Mouse (Mus musculus): ENCODE data around the gene Pdcd2l. TPM values are rescaled to one million over a fixed set of nuclear protein-coding genes. Genes with fewer than 3 reads are reported as not detected.

Pdcd2l gene
- polyA plus RNA-seq, 1 experiment, result 25.1 TPM

GRCm38 (mm10) chr7:34232785-34233725 is 36.6 kb upstream of the Pdcd2l start:
- Histone ChIP-seq H3K4me3 (ENCODE audit: insufficient read depth, low read depth, low read length) (peak overlapping the region; percentile 63), H3K27ac (ENCODE audit: insufficient read depth, low read depth, low read length) (peak overlapping the region; percentile 99), H3K27me3 (replicated peaks; ENCODE audit: control insufficient read depth, insufficient read depth, low read length) (no peaks in the 10 kb centered on the region), H3K4me1 (ENCODE audit: control insufficient read depth, insufficient read depth, low read length) (peaks cover 5% of the 10 kb centered on the region; the same call in 1 of the 2 replicates), H3K36me3 (ENCODE audit: control insufficient read depth, insufficient read depth, low read length) (no peaks in the 10 kb centered on the region)
- no peak for DNase-seq
- 42% methylated on average over 7 of the region's 7 CpGs for WGBS
- TF ChIP-seq POLR2A (IDR thresholded peaks at IDR 0.05; ENCODE audit: low read depth, low read length) (no peak), CTCF (conservative IDR thresholded peaks at IDR 0.05; ENCODE audit: insufficient read depth, insufficient read length, low read depth, low read length) (no peak)

GRCm38 (mm10) chr7:34230116-34230515 is 33.7 kb upstream of the Pdcd2l start, which contains the start of gene Gpi1:
Gene Gpi1 (minus strand): TSS chr7:34230336.
- peak; percentile 91 for DNase-seq
- Histone ChIP-seq H3K4me1 (ENCODE audit: control insufficient read depth, insufficient read depth, low read length) (peaks cover 7% of the 10 kb centered on the region; the same call in 1 of the 2 replicates), H3K4me3 (ENCODE audit: insufficient read depth, low read depth, low read length) (peak within 1 kb of the TSS; percentile 81), H3K27ac (ENCODE audit: insufficient read depth, low read depth, low read length) (peak within 1 kb of the TSS; percentile 92), H3K27me3 (replicated peaks; ENCODE audit: control insufficient read depth, insufficient read depth, low read length) (no peaks in the 10 kb centered on the region), H3K36me3 (ENCODE audit: control insufficient read depth, insufficient read depth, low read length) (peaks cover 2% of the 10 kb centered on the region; the same call in 1 of the 2 replicates)
- under 1% methylated on average over 39 of the region's 39 CpGs for WGBS
- TF ChIP-seq CTCF (conservative IDR thresholded peaks at IDR 0.05; ENCODE audit: insufficient read depth, insufficient read length, low read depth, low read length) (peak; percentile 24; the same call in 1 of the 2 replicates), POLR2A (IDR thresholded peaks at IDR 0.05; ENCODE audit: low read depth, low read length) (peak; percentile 93)

DNA sequence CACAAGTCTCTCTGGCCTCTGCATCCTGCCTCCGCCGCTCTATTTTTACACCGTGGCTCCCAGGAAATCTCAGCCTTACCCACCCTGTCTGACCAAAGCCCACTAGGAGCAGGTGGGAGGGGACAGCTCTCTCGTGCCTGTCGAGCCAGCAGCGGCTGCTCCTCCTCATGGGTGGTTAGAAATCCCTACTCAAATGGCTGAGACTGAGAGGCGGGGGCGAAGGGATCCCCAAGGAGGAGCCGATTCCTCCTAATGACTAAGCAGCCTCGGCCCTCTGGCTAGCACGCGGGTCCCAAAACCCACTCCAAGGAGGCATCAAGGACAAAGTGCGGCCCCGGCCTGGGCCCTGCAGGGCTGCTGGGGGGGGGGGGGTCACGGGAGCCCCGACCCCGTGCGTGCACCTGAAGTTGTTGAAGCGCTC is 33.2 kb upstream of the Pdcd2l start:
- no peaks in the 10 kb centered on the region for H3K27me3 ChIP-seq (replicated peaks; ENCODE audit: control insufficient read depth, insufficient read depth, low read length)
- TF ChIP-seq CTCF (conservative IDR thresholded peaks at IDR 0.05; ENCODE audit: insufficient read depth, insufficient read length, low read depth, low read length) (no peak), POLR2A (IDR thresholded peaks at IDR 0.05; ENCODE audit: low read depth, low read length) (no peak)
- peak overlapping the region; percentile 92 for H3K27ac ChIP-seq (ENCODE audit: insufficient read depth, low read depth, low read length)
- H3K4me3 ChIP-seq (ENCODE audit: insufficient read depth, low read depth, low read length), result peak overlapping the region; percentile 81
- peak; percentile 51 for DNase-seq
- peaks cover 2% of the 10 kb centered on the region; the same call in 1 of the 2 replicates for H3K36me3 ChIP-seq (ENCODE audit: control insufficient read depth, insufficient read depth, low read length)
- H3K4me1 ChIP-seq (ENCODE audit: control insufficient read depth, insufficient read depth, low read length), result peaks cover 7% of the 10 kb centered on the region; the same call in 1 of the 2 replicates
- 1% methylated on average over 19 of the region's 19 CpGs for WGBS

DNA sequence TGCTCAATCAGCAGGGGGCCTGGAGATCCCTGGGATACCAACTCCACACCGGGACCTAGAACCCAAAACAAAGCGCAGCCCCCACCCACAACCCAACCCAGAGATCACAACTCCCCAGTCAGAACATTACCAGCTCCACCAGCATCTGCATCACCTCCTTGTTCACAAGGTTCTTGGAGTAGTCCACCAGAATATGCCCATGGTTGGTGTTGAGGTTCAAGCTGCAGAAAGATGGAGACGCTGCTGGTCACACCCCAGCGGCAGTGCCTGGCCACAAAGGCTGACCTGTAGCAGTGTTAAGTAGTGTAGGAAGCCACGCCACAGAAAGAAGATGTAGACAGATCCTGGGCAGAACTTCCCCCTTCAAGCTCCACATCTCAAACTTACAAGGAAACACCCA is 32.7 kb upstream of the Pdcd2l start:
- 15% methylated on average over 5 of the region's 5 CpGs for WGBS
- H3K4me1 ChIP-seq (ENCODE audit: control insufficient read depth, insufficient read depth, low read length), result peaks cover 7% of the 10 kb centered on the region; the same call in 1 of the 2 replicates
- H3K4me3 ChIP-seq (ENCODE audit: insufficient read depth, low read depth, low read length), result peak overlapping the region; percentile 81
- DNase-seq, result no peak
- TF ChIP-seq POLR2A (IDR thresholded peaks at IDR 0.05; ENCODE audit: low read depth, low read length), result no peak
- TF ChIP-seq CTCF (conservative IDR thresholded peaks at IDR 0.05; ENCODE audit: insufficient read depth, insufficient read length, low read depth, low read length), result no peak
- H3K27me3 ChIP-seq (replicated peaks; ENCODE audit: control insufficient read depth, insufficient read depth, low read length), result no peaks in the 10 kb centered on the region
- H3K27ac ChIP-seq (ENCODE audit: insufficient read depth, low read depth, low read length), result 0 out of 2 replicates have a peak overlapping the region, but pooled peaks have one; percentile 92
- peaks cover 2% of the 10 kb centered on the region; the same call in 1 of the 2 replicates for H3K36me3 ChIP-seq (ENCODE audit: control insufficient read depth, insufficient read depth, low read length)

GRCm38 (mm10) chr7:34228641-34229040 is 32.2 kb upstream of the Pdcd2l start:
- Histone ChIP-seq H3K4me1 (ENCODE audit: control insufficient read depth, insufficient read depth, low read length) (peaks cover 7% of the 10 kb centered on the region; the same call in 1 of the 2 replicates), H3K27ac (ENCODE audit: insufficient read depth, low read depth, low read length) (no peak overlapping the region), H3K4me3 (ENCODE audit: insufficient read depth, low read depth, low read length) (peak overlapping the region; percentile 9; the same call in 1 of the 2 replicates), H3K27me3 (replicated peaks; ENCODE audit: control insufficient read depth, insufficient read depth, low read length) (no peaks in the 10 kb centered on the region), H3K36me3 (ENCODE audit: control insufficient read depth, insufficient read depth, low read length) (peaks cover 2% of the 10 kb centered on the region; the same call in 1 of the 2 replicates)
- WGBS, result 19% methylated on average over 9 of the region's 9 CpGs
- TF ChIP-seq CTCF (conservative IDR thresholded peaks at IDR 0.05; ENCODE audit: insufficient read depth, insufficient read length, low read depth, low read length), result no peak
- no peak for TF ChIP-seq POLR2A (IDR thresholded peaks at IDR 0.05; ENCODE audit: low read depth, low read length)
- DNase-seq, result peak; percentile 38

- DNase-seq, result no peak
- 82% methylated on average over 12 of the region's 12 CpGs for WGBS
- no peak overlapping the region for H3K27ac ChIP-seq (ENCODE audit: insufficient read depth, low read depth, low read length)
- peak; percentile 41 for TF ChIP-seq CTCF (conservative IDR thresholded peaks at IDR 0.05; ENCODE audit: insufficient read depth, insufficient read length, low read depth, low read length)
- no peak for TF ChIP-seq POLR2A (IDR thresholded peaks at IDR 0.05; ENCODE audit: low read depth, low read length)
- no peaks in the 10 kb centered on the region for H3K27me3 ChIP-seq (replicated peaks; ENCODE audit: control insufficient read depth, insufficient read depth, low read length)
- peaks cover 2% of the 10 kb centered on the region; the same call in 1 of the 2 replicates for H3K36me3 ChIP-seq (ENCODE audit: control insufficient read depth, insufficient read depth, low read length)
- H3K4me1 ChIP-seq (ENCODE audit: control insufficient read depth, insufficient read depth, low read length), result peaks cover 2% of the 10 kb centered on the region; the same call in 1 of the 2 replicates
- no peak overlapping the region for H3K4me3 ChIP-seq (ENCODE audit: insufficient read depth, low read depth, low read length)
Observed at GRCm38 (mm10) chr7:34226846-34227245, 30.4 kb upstream of the Pdcd2l start.

Data from kidney, adult 2 months (tissue).